Mouse (Mus musculus): ENCODE data around the gene Chrng. TPM values are rescaled to one million over a fixed set of nuclear protein-coding genes. Genes with fewer than 3 reads are reported as not detected.

Chrng gene
- polyA plus RNA-seq, 1 experiment = 0.16 TPM

DNA sequence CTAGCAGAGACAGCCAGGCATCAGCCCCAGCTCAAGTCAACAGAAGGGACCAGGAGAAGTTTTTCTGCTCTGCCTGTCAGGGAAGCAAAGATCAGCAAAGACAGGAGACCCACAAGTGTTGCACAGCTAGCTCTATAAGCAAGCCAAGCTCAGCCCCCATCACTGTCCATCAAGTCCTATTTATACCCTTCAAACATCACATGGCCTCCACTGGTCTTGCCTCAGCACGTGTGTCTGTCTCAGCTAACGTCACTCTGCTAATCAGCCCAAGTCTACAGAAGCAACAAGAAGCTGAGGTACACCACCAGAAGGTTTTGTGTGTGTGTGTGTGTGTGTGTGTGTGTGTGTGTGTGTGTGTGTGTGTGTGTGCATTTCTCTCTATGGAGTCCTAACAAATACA lies 3.6 kb upstream of the Chrng start:
- TF ChIP-seq CTCF (IDR thresholded peaks at IDR 0.05; ENCODE audit: borderline replicate concordance, extremely low read depth, insufficient read depth, insufficient read length) (no peak), POLR2A (IDR thresholded peaks at IDR 0.05; ENCODE audit: borderline replicate concordance, extremely low read depth, insufficient read depth, insufficient read length, poor library complexity, severe bottlenecking) (no peak)
- no peak for DNase-seq (ENCODE audit: low read depth)

GRCm38 (mm10) chr1:87201848-87202247 lies 2.6 kb upstream of the Chrng start:
- no peak for DNase-seq (ENCODE audit: low read depth)

DNA sequence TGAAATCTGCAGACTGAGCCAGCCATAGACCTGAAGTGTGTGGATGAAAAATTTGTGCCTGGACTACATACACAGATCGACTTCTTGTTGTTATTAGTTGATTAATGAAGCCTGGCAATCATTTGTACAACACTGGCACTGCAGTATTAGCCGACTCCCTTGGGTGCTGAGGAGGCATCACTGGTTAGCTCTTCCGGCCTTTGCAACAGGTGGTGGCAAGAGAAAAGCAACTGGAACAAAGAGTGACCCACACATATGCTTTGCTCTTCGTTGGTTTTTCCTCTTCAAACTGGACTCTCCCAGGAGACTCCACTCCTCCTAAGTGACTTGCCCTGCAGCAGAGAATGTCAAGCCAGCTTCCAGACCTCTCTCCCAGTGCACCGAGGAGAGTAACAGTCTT lies 678 bp upstream of the Chrng start:
- TF ChIP-seq CTCF (IDR thresholded peaks at IDR 0.05; ENCODE audit: borderline replicate concordance, extremely low read depth, insufficient read depth, insufficient read length) (no peak), POLR2A (IDR thresholded peaks at IDR 0.05; ENCODE audit: borderline replicate concordance, extremely low read depth, insufficient read depth, insufficient read length, poor library complexity, severe bottlenecking) (no peak)
- no peak for DNase-seq (ENCODE audit: low read depth)

More at GRCm38 (mm10) chr1:87201848-87202247, 2.6 kb upstream of the Chrng start:
- TF ChIP-seq POLR2A (IDR thresholded peaks at IDR 0.05; ENCODE audit: borderline replicate concordance, extremely low read depth, insufficient read depth, insufficient read length, poor library complexity, severe bottlenecking) = no peak
- TF ChIP-seq CTCF (IDR thresholded peaks at IDR 0.05; ENCODE audit: borderline replicate concordance, extremely low read depth, insufficient read depth, insufficient read length) = no peak

DNA sequence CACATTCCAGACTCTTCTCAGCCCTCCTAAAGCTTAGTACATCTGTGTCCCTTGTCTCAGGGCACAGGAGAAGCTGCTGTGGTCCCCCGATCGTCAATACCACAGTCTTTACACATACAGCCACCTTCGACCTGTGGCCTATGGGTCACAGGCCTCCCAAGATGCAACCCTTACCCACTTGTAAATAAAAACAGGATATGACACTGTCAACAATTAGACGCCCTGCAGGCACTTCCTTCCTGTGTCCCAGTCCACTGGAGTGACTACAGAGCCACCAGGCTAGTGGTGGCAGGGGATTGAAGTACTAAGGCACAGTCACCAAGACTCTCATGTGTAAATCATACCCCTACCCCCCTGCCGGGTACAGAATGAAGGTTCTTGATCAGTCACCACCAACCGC lies 581 bp downstream of the Chrng start:
- no peak for DNase-seq (ENCODE audit: low read depth)
- TF ChIP-seq POLR2A (IDR thresholded peaks at IDR 0.05; ENCODE audit: borderline replicate concordance, extremely low read depth, insufficient read depth, insufficient read length, poor library complexity, severe bottlenecking) (no peak), CTCF (IDR thresholded peaks at IDR 0.05; ENCODE audit: borderline replicate concordance, extremely low read depth, insufficient read depth, insufficient read length) (no peak)

- no peak for DNase-seq (ENCODE audit: low read depth)
- TF ChIP-seq POLR2A (IDR thresholded peaks at IDR 0.05; ENCODE audit: borderline replicate concordance, extremely low read depth, insufficient read depth, insufficient read length, poor library complexity, severe bottlenecking) = no peak
- TF ChIP-seq CTCF (IDR thresholded peaks at IDR 0.05; ENCODE audit: borderline replicate concordance, extremely low read depth, insufficient read depth, insufficient read length) = no peak
Measured at GRCm38 (mm10) chr1:87205502-87205901, 1.0 kb downstream of the Chrng start.

- TF ChIP-seq POLR2A (IDR thresholded peaks at IDR 0.05; ENCODE audit: borderline replicate concordance, extremely low read depth, insufficient read depth, insufficient read length, poor library complexity, severe bottlenecking) = no peak
- TF ChIP-seq CTCF (IDR thresholded peaks at IDR 0.05; ENCODE audit: borderline replicate concordance, extremely low read depth, insufficient read depth, insufficient read length) = peak; percentile 23; the same call in 1 of the 2 replicates
- DNase-seq (ENCODE audit: low read depth) = no peak
Measured at GRCm38 (mm10) chr1:87206339-87206738, 1.9 kb downstream of the Chrng start.

GRCm38 (mm10) chr1:87211431-87211830 lies 7.0 kb downstream of the Chrng start:
- no peak for TF ChIP-seq CTCF (IDR thresholded peaks at IDR 0.05; ENCODE audit: borderline replicate concordance, extremely low read depth, insufficient read depth, insufficient read length)
- TF ChIP-seq POLR2A (IDR thresholded peaks at IDR 0.05; ENCODE audit: borderline replicate concordance, extremely low read depth, insufficient read depth, insufficient read length, poor library complexity, severe bottlenecking) = no peak
- DNase-seq (ENCODE audit: low read depth) = no peak

DNA sequence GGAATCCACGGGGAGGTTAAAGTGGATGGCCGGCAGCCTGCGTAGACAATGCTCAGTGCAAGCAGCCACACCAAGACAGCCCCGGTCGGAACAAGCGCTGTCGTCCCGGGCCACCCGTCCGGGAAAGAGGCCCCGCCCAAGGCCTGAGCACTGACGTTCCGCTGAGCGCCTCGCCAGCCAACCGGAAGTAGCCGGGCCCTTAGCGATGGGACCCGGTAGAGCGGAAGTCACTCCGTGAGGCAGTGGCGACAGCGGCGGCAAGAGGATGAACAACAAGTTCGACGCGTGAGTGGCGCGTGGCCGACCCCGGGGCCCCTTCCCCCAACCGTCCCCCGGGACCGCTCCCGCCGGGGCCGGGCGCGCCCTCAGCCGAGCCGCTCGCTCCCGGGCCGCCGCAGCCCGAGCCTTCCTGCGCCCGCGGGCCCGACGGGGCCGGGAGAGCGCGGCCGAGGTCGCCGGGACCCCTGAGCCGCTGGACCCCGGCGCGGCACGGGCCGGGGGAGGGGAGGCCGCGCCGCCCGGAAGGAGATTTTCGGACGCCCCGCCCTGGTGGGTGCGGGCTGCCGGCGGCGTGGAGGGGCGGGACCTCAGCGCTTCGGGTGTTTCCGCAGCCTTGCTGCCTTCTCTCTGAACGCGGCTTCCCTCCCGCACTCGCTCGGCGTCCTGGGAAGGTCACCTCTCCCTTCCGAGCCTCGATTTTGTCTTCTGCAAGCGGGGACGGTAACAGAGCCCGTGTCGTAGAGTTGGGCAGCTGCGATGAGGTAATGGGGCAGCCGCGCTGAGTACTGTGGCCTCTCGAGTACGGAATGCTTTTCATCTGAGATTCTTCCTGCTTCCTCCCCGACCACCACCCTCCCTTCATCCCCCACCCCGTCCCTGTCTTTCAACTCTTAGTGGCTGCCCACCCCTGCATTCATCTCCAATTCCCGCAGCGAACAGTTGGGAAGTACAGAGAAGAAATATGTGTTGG lies 9.6 kb downstream of the Chrng start, which contains the start of gene Eif4e2:
TSS of gene Eif4e2 (plus strand) at position 180 of the 970 bp plus-strand sequence.
- peak; percentile 98 for DNase-seq (ENCODE audit: low read depth)
- peak; percentile 78 for TF ChIP-seq POLR2A (IDR thresholded peaks at IDR 0.05; ENCODE audit: borderline replicate concordance, extremely low read depth, insufficient read depth, insufficient read length, poor library complexity, severe bottlenecking)
- TF ChIP-seq CTCF (IDR thresholded peaks at IDR 0.05; ENCODE audit: borderline replicate concordance, extremely low read depth, insufficient read depth, insufficient read length) = no peak

DNA sequence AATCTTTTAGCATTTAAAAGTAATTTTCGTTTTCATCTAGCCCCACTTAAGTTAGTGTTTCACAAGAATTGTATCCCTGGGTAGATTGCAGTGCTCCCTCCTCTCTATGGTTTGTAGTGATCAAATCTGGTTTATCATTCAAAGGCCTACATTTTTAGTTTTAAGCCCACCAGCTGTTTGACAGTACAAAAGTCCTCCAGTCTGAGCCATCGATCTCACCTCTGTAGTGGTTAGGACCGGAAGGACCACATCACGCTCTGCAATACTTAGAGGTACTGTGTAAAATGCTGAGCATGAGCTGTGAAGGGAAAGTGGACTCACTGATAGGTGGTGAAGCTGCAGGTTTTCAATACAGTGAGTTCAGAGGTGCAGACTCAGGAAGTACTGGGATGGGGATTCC lies 10.3 kb downstream of the Chrng start:
- DNase-seq (ENCODE audit: low read depth) = no peak
- TF ChIP-seq CTCF (IDR thresholded peaks at IDR 0.05; ENCODE audit: borderline replicate concordance, extremely low read depth, insufficient read depth, insufficient read length) (no peak), POLR2A (IDR thresholded peaks at IDR 0.05; ENCODE audit: borderline replicate concordance, extremely low read depth, insufficient read depth, insufficient read length, poor library complexity, severe bottlenecking) (no peak)

DNA sequence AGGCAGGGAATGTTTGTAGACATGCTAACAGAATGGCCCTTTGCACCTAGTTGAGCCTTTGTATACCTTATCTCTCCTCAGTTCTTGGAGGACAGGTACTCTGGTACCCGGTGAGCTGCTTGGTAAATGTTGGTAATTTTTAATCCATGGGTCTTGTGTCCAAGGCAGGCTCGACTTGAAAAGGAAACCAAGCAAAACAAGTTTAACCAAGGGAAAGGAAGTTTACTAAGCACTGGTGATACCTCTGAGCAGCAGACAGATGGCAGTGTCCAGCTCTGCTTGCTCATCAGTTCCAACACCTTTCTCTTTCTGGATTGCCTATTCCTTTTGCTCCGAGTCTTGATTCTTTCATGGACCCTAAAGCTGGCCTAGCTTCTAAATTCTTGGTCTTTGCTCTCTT lies 13.5 kb downstream of the Chrng start:
- TF ChIP-seq POLR2A (IDR thresholded peaks at IDR 0.05; ENCODE audit: borderline replicate concordance, extremely low read depth, insufficient read depth, insufficient read length, poor library complexity, severe bottlenecking) (no peak), CTCF (IDR thresholded peaks at IDR 0.05; ENCODE audit: borderline replicate concordance, extremely low read depth, insufficient read depth, insufficient read length) (peak; percentile 58; the same call in 1 of the 2 replicates)
- peak; percentile 22 for DNase-seq (ENCODE audit: low read depth)

DNA sequence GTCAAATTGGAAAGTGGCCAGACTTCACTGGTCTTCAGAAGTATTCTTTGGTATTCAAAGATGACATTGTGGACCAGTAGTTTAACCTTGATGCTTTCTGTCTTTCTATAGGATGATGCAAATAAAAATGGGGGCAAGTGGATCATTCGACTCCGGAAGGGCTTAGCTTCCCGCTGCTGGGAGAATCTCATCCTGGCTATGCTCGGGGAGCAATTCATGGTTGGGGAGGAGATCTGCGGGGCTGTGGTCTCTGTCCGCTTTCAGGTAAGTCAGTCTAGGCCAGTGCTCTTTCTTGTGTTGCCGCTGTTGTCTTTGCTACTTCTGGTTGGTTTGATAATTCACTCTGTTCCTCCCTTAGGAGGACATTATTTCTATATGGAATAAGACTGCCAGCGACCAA lies 21.3 kb downstream of the Chrng start:
- no peak for DNase-seq (ENCODE audit: low read depth)
- TF ChIP-seq CTCF (IDR thresholded peaks at IDR 0.05; ENCODE audit: borderline replicate concordance, extremely low read depth, insufficient read depth, insufficient read length) = no peak
- no peak for TF ChIP-seq POLR2A (IDR thresholded peaks at IDR 0.05; ENCODE audit: borderline replicate concordance, extremely low read depth, insufficient read depth, insufficient read length, poor library complexity, severe bottlenecking)
